Mouse (Mus musculus): ENCODE data around the gene Gja5. TPM values are rescaled to one million over a fixed set of nuclear protein-coding genes. Genes with fewer than 3 reads are reported as not detected.

Gja5 gene
- polyA plus RNA-seq, 2 experiments = 10.3 to 25.7 TPM

- Histone ChIP-seq H3K9ac (ENCODE audit: low read depth, low read length, severe bottlenecking) (no peak within 1 kb of the TSS), H3K36me3 (ENCODE audit: control insufficient read depth, insufficient read depth, low read length) (no peaks in the 10 kb centered on the region), H3K27ac (replicated peaks; ENCODE audit: low read depth, low read length) (no peak within 1 kb of the TSS), H3K4me2 (replicated peaks; ENCODE audit: low read depth, low read length, severe bottlenecking) (no peak within 1 kb of the TSS), H3K4me1 (ENCODE audit: control insufficient read depth, insufficient read depth, low read length) (peaks cover under 1% of the 10 kb centered on the region; the same call in 1 of the 2 replicates), H3K27me3 (ENCODE audit: control insufficient read depth, insufficient read depth, low read length) (no peaks in the 10 kb centered on the region), H3K4me3 (replicated peaks; ENCODE audit: low read length) (no peak within 1 kb of the TSS), H3K9me3 (ENCODE audit: control insufficient read depth, low read length) (no peaks in the 10 kb centered on the region)
- WGBS = 50% methylated on average over 6 of the region's 6 CpGs
- DNase-seq (ENCODE audit: low spot score) (no peak), ATAC-seq (ENCODE audit: low FRiP score, low read depth) (no peak)
- TF ChIP-seq POLR2A (IDR thresholded peaks at IDR 0.05; ENCODE audit: borderline replicate concordance, extremely low read depth, insufficient read depth, insufficient read length) = no peak
Observed at GRCm38 (mm10) chr3:96925920-96926319, 21.4 kb downstream of the Gja5 start, which contains the start of gene Gja8. TSS of gene Gja8 (minus strand) at chr3:96926020.

DNA sequence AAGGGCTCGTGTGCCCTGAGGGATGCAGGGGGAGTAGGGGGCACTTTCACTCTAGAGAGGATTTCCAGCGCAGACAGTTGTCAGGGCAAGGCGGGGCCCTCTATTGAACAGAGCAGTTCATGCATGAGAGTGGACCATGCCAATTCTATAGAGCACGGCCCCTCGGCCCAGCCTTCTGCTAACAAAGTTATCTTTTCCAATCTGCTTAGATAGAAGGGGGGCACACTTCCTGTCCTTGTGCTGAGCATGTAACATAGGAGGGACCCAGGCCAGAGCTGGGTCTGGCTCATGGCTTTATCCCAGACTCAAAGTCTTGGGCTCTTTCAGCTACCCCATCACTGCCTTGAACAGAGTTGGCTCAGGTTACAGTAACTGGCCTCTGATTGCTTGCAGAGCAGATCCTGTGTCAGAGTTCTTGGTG lies 26.8 kb downstream of the Gja5 start:
- no peak for ATAC-seq (ENCODE audit: low FRiP score, low read depth)
- DNase-seq (ENCODE audit: low spot score) = no peak
- WGBS = 61% methylated on average over 5 of the region's 5 CpGs
- H3K4me1 ChIP-seq (ENCODE audit: control insufficient read depth, insufficient read depth, low read length) = 0 out of 2 replicates have a peak, but pooled peaks cover 2% of the 10 kb centered on the region
- TF ChIP-seq POLR2A (IDR thresholded peaks at IDR 0.05; ENCODE audit: borderline replicate concordance, extremely low read depth, insufficient read depth, insufficient read length) = no peak
- H3K4me3 ChIP-seq (replicated peaks; ENCODE audit: low read length) = no peak overlapping the region
- H3K9ac ChIP-seq (ENCODE audit: low read depth, low read length, severe bottlenecking) = no peak overlapping the region
- H3K9me3 ChIP-seq (ENCODE audit: control insufficient read depth, low read length) = no peaks in the 10 kb centered on the region
- H3K4me2 ChIP-seq (replicated peaks; ENCODE audit: low read depth, low read length, severe bottlenecking) = no peak overlapping the region
- H3K27ac ChIP-seq (replicated peaks; ENCODE audit: low read depth, low read length) = no peak overlapping the region
- H3K36me3 ChIP-seq (ENCODE audit: control insufficient read depth, insufficient read depth, low read length) = no peaks in the 10 kb centered on the region
- no peaks in the 10 kb centered on the region for H3K27me3 ChIP-seq (ENCODE audit: control insufficient read depth, insufficient read depth, low read length)

DNA sequence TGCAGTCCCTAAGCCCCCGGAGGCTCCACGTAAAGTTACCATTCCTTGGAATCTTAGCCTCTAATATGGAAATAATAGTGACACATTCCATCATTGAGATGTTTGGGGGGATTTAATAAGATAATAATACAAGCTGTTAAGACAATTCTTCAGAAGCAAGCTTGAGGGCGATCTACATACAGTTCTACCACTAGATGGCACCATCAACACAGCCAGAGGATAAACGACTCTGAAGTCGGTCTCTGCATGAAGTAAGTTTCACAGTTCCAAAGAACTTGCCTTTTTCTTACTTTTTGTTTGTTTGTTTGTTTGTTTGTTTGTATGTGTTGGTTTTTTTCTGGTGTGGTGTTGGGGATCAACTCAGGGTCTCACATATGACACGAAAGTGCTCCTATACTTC lies 31.7 kb downstream of the Gja5 start:
- no peak overlapping the region for H3K4me2 ChIP-seq (replicated peaks; ENCODE audit: low read depth, low read length, severe bottlenecking)
- 5% methylated on average over 6 of the region's 6 CpGs for WGBS
- no peaks in the 10 kb centered on the region for H3K36me3 ChIP-seq (ENCODE audit: control insufficient read depth, insufficient read depth, low read length)
- H3K4me3 ChIP-seq (replicated peaks; ENCODE audit: low read length) = no peak overlapping the region
- no peak overlapping the region for H3K9ac ChIP-seq (ENCODE audit: low read depth, low read length, severe bottlenecking)
- no peak for TF ChIP-seq POLR2A (IDR thresholded peaks at IDR 0.05; ENCODE audit: borderline replicate concordance, extremely low read depth, insufficient read depth, insufficient read length)
- H3K4me1 ChIP-seq (ENCODE audit: control insufficient read depth, insufficient read depth, low read length) = peaks cover 6% of the 10 kb centered on the region
- ATAC-seq (ENCODE audit: low FRiP score, low read depth) (no peak; the same call in 1 of the 2 replicates), DNase-seq (ENCODE audit: low spot score) (peak; percentile 83)
- no peaks in the 10 kb centered on the region for H3K9me3 ChIP-seq (ENCODE audit: control insufficient read depth, low read length)
- H3K27me3 ChIP-seq (ENCODE audit: control insufficient read depth, insufficient read depth, low read length) = no peaks in the 10 kb centered on the region
- H3K27ac ChIP-seq (replicated peaks; ENCODE audit: low read depth, low read length) = no peak overlapping the region

- no peaks in the 10 kb centered on the region for H3K36me3 ChIP-seq (ENCODE audit: control insufficient read depth, insufficient read depth, low read length)
- H3K4me1 ChIP-seq (ENCODE audit: control insufficient read depth, insufficient read depth, low read length) = peaks cover 6% of the 10 kb centered on the region
- TF ChIP-seq POLR2A (IDR thresholded peaks at IDR 0.05; ENCODE audit: borderline replicate concordance, extremely low read depth, insufficient read depth, insufficient read length) = no peak
- H3K4me2 ChIP-seq (replicated peaks; ENCODE audit: low read depth, low read length, severe bottlenecking) = no peak overlapping the region
- H3K27ac ChIP-seq (replicated peaks; ENCODE audit: low read depth, low read length) = no peak overlapping the region
- peak; percentile 69 for DNase-seq (ENCODE audit: low spot score)
- H3K4me3 ChIP-seq (replicated peaks; ENCODE audit: low read length) = no peak overlapping the region
- no peaks in the 10 kb centered on the region for H3K9me3 ChIP-seq (ENCODE audit: control insufficient read depth, low read length)
- 7% methylated on average over 5 of the region's 5 CpGs for WGBS
- no peaks in the 10 kb centered on the region for H3K27me3 ChIP-seq (ENCODE audit: control insufficient read depth, insufficient read depth, low read length)
- ATAC-seq (ENCODE audit: low FRiP score, low read depth) = peak; percentile 56
- no peak overlapping the region for H3K9ac ChIP-seq (ENCODE audit: low read depth, low read length, severe bottlenecking)
Observed at GRCm38 (mm10) chr3:96937606-96938005, 33.1 kb downstream of the Gja5 start.

GRCm38 (mm10) chr3:96938738-96939137 lies 34.2 kb downstream of the Gja5 start:
- H3K4me2 ChIP-seq (replicated peaks; ENCODE audit: low read depth, low read length, severe bottlenecking) = peak overlapping the region; percentile 31
- peaks cover 6% of the 10 kb centered on the region for H3K4me1 ChIP-seq (ENCODE audit: control insufficient read depth, insufficient read depth, low read length)
- no peaks in the 10 kb centered on the region for H3K36me3 ChIP-seq (ENCODE audit: control insufficient read depth, insufficient read depth, low read length)
- WGBS = 14% methylated on average over 10 of the region's 11 CpGs
- ATAC-seq (ENCODE audit: low FRiP score, low read depth) = peak; percentile 71
- TF ChIP-seq POLR2A (IDR thresholded peaks at IDR 0.05; ENCODE audit: borderline replicate concordance, extremely low read depth, insufficient read depth, insufficient read length) = no peak
- H3K27ac ChIP-seq (replicated peaks; ENCODE audit: low read depth, low read length) = no peak overlapping the region
- no peak overlapping the region for H3K9ac ChIP-seq (ENCODE audit: low read depth, low read length, severe bottlenecking)
- peak; percentile 91 for DNase-seq (ENCODE audit: low spot score)
- no peaks in the 10 kb centered on the region for H3K27me3 ChIP-seq (ENCODE audit: control insufficient read depth, insufficient read depth, low read length)
- H3K9me3 ChIP-seq (ENCODE audit: control insufficient read depth, low read length) = no peaks in the 10 kb centered on the region
- no peak overlapping the region for H3K4me3 ChIP-seq (replicated peaks; ENCODE audit: low read length)

- Histone ChIP-seq H3K27ac (replicated peaks; ENCODE audit: low read depth, low read length) (no peak overlapping the region), H3K9me3 (ENCODE audit: control insufficient read depth, low read length) (no peaks in the 10 kb centered on the region), H3K4me3 (replicated peaks; ENCODE audit: low read length) (no peak overlapping the region), H3K4me1 (ENCODE audit: control insufficient read depth, insufficient read depth, low read length) (peaks cover 1% of the 10 kb centered on the region), H3K9ac (ENCODE audit: low read depth, low read length, severe bottlenecking) (no peak overlapping the region), H3K4me2 (replicated peaks; ENCODE audit: low read depth, low read length, severe bottlenecking) (no peak overlapping the region), H3K36me3 (ENCODE audit: control insufficient read depth, insufficient read depth, low read length) (no peaks in the 10 kb centered on the region), H3K27me3 (ENCODE audit: control insufficient read depth, insufficient read depth, low read length) (no peaks in the 10 kb centered on the region)
- TF ChIP-seq POLR2A (IDR thresholded peaks at IDR 0.05; ENCODE audit: borderline replicate concordance, extremely low read depth, insufficient read depth, insufficient read length) = no peak
- DNase-seq (ENCODE audit: low spot score) (no peak), ATAC-seq (ENCODE audit: low FRiP score, low read depth) (no peak)
- 86% methylated on average over 2 of the region's 2 CpGs for WGBS
Observed at GRCm38 (mm10) chr3:96942706-96943105, 38.2 kb downstream of the Gja5 start.
